Mouse (Mus musculus): ENCODE data around the gene Krt35.

Gene Krt35

GRCm38 (mm10) chr11:100096141-100096540 lies at the start of gene Krt35:
Krt35 (minus strand) TSS chr11:100096241.
- in situ Hi-C loops (cut with MboI, MseI) = no loop called here

GRCm38 (mm10) chr11:100145104-100145503 lies 49.1 kb upstream of the Krt35 start:
- in situ Hi-C loops (cut with MboI, MseI) = no loop called here

GRCm38 (mm10) chr11:100140966-100141365 lies 44.9 kb upstream of the Krt35 start:
- in situ Hi-C loops (cut with MboI, MseI) = no loop called here

GRCm38 (mm10) chr11:100139391-100139790 lies 43.4 kb upstream of the Krt35 start:
- in situ Hi-C loops (cut with MboI, MseI) = no loop called here

- in situ Hi-C loops (cut with MboI, MseI) = no loop called here
These were observed 42.8 kb upstream of the Krt35 start for GRCm38 (mm10) chr11:100138809-100139208.

- in situ Hi-C loops (cut with MboI, MseI) = no loop called here
These were observed 41.7 kb upstream of the Krt35 start for GRCm38 (mm10) chr11:100137693-100138092.

GRCm38 (mm10) chr11:100136559-100136958 lies 40.5 kb upstream of the Krt35 start:
- in situ Hi-C loops (cut with MboI, MseI) = no loop called here

- in situ Hi-C loops (cut with MboI, MseI) = no loop called here
These were observed 39.7 kb upstream of the Krt35 start, which contains the start of gene Krt15 for GRCm38 (mm10) chr11:100135731-100136130. Krt15 (minus strand) TSS chr11:100135928.

GRCm38 (mm10) chr11:100124901-100125300 lies 28.9 kb upstream of the Krt35 start:
- in situ Hi-C loops (cut with MboI, MseI) = no loop called here

- in situ Hi-C loops (cut with MboI, MseI) = no loop called here
These were observed 25.4 kb upstream of the Krt35 start, which contains the start of gene Krt13 for GRCm38 (mm10) chr11:100121466-100121865. Krt13 (minus strand) TSS chr11:100121566.

GRCm38 (mm10) chr11:100120331-100120730 lies 24.3 kb upstream of the Krt35 start:
- in situ Hi-C loops (cut with MboI, MseI) = no loop called here

- in situ Hi-C loops (cut with MboI, MseI) = no loop called here
These were observed 17.6 kb upstream of the Krt35 start for GRCm38 (mm10) chr11:100113742-100114029.

- in situ Hi-C loops (cut with MboI, MseI) = no loop called here
These were observed 17.1 kb upstream of the Krt35 start for GRCm38 (mm10) chr11:100112935-100113741.

GRCm38 (mm10) chr11:100105576-100106122 lies 9.6 kb upstream of the Krt35 start, which contains the start of gene Krt36:
Krt36 (minus strand) TSS chr11:100105626.
- in situ Hi-C loops (cut with MboI, MseI) = no loop called here

- in situ Hi-C loops (cut with MboI, MseI) = no loop called here
These were observed 6.8 kb upstream of the Krt35 start for GRCm38 (mm10) chr11:100102693-100103429.

- in situ Hi-C loops (cut with MboI, MseI) = no loop called here
These were observed 4.3 kb upstream of the Krt35 start for GRCm38 (mm10) chr11:100100391-100100790.

- in situ Hi-C loops (cut with MboI, MseI) = no loop called here
These were observed 1.8 kb upstream of the Krt35 start for GRCm38 (mm10) chr11:100097819-100098218.

- in situ Hi-C loops (cut with MboI, MseI) = no loop called here
These were observed 7.5 kb downstream of the Krt35 start for GRCm38 (mm10) chr11:100088378-100089025.

- in situ Hi-C loops (cut with MboI, MseI) = no loop called here
These were observed 8.2 kb downstream of the Krt35 start, which contains the start of gene Krt32 for GRCm38 (mm10) chr11:100087861-100088260. Krt32 (minus strand) TSS chr11:100088226.

GRCm38 (mm10) chr11:100073873-100074272 lies 22.2 kb downstream of the Krt35 start:
- in situ Hi-C loops (cut with MboI, MseI) = no loop called here

GRCm38 (mm10) chr11:100067293-100068036 lies 28.6 kb downstream of the Krt35 start:
- in situ Hi-C loops (cut with MboI, MseI) = no loop called here

All from T-helper 17 cell (primary cell).